Mouse (Mus musculus): ENCODE data around the gene Stam2. TPM values are rescaled to one million over a fixed set of nuclear protein-coding genes. Genes with fewer than 3 reads are reported as not detected.
A peak's percentile ranks its signal among the peaks of the same experiment; 100 is the strongest.

Gene Stam2
- polyA plus RNA-seq, 1 experiment: 16.3 TPM

DNA sequence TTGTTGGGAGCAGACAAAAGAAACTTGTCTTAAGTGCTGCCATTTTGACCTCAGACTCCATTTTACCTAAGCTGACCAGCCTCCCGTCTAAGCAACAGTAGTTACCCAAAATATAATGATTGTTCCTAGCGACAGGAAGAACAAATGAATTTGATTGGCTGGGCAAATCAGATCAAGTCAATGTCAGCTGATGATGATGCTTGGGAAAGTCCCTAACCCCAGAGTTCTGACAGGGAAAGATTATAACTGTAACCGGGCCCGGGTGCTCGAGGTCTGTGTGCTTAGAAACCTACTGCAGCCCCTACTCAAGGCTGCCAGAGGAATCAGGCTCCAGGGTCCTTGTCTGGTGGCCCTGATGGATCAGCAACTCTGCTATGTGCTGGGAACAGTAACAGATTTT lies 10.1 kb downstream of the Stam2 start:
- no peak for DNase-seq (ENCODE audit: extremely low spot score in 1 of 2, low spot score in 1 of 2)

GRCm38 (mm10) chr2:52730891-52731290 lies 11.2 kb downstream of the Stam2 start:
- DNase-seq (ENCODE audit: extremely low spot score in 1 of 2, low spot score in 1 of 2): no peak

GRCm38 (mm10) chr2:52720231-52721025 lies 21.7 kb downstream of the Stam2 start:
- DNase-seq (ENCODE audit: extremely low spot score in 1 of 2, low spot score in 1 of 2): no peak

GRCm38 (mm10) chr2:52717076-52717475 lies 25.0 kb downstream of the Stam2 start:
- DNase-seq (ENCODE audit: extremely low spot score in 1 of 2, low spot score in 1 of 2): no peak

GRCm38 (mm10) chr2:52715538-52715937 lies 26.5 kb downstream of the Stam2 start:
- no peak for DNase-seq (ENCODE audit: extremely low spot score in 1 of 2, low spot score in 1 of 2)

DNA sequence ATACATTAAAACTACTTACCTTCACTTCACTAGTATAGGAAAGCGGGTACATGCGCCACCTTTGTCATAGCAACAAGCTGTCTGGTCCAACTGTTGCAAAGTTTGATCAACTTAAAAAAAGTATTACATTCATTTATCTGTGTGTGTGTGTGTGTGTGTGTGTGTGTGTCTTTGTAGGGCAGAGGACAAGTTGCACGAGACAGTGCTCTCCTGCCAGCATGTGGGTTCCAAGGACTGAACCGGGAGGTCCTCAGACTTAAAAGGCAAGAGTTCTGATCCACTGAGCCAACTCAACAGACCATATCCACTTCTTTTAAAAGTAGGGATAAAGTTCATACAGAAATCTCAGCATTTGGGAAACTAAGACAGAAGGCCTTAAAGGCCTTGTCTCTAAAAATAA lies 28.0 kb downstream of the Stam2 start:
- no peak for DNase-seq (ENCODE audit: extremely low spot score in 1 of 2, low spot score in 1 of 2)

- no peak for DNase-seq (ENCODE audit: extremely low spot score in 1 of 2, low spot score in 1 of 2)
Measured at GRCm38 (mm10) chr2:52710804-52711203, 31.3 kb downstream of the Stam2 start.

- no peak for DNase-seq (ENCODE audit: extremely low spot score in 1 of 2, low spot score in 1 of 2)
Measured at GRCm38 (mm10) chr2:52709417-52709816, 32.7 kb downstream of the Stam2 start.

DNA sequence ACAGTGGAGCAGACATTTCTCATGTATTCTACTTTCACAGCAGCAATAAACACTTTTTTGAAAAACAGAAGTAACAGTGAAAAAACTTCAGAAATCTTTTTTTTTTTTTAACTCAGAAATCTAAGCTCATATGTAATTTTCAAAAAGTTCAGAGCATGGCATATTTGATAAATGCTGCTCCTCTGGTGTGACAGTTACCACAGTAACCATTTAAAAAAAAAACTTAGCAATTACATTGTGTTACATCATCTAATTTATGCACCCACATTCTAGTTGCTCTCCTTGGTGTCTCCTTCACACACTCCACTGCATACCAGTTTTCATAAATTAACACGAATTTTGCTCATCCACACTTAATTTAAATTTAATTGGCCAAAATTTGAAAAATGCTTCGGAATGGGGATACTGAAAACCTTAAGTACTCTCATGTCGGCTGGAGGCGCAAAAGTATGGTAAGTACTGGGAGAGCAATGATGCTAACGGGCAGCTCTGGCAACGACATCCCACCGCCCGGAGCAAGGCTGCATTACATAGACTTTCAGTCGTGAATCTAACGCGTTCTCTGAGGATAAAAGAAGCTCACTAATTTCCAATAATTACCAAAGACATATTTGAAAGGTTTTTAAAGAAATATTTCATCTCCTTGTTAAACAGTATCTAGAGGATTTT lies 40.6 kb downstream of the Stam2 start:
- DNase-seq (ENCODE audit: extremely low spot score in 1 of 2, low spot score in 1 of 2): no peak

- DNase-seq (ENCODE audit: extremely low spot score in 1 of 2, low spot score in 1 of 2): no peak
Measured at GRCm38 (mm10) chr2:52700352-52700751, 41.7 kb downstream of the Stam2 start.

DNA sequence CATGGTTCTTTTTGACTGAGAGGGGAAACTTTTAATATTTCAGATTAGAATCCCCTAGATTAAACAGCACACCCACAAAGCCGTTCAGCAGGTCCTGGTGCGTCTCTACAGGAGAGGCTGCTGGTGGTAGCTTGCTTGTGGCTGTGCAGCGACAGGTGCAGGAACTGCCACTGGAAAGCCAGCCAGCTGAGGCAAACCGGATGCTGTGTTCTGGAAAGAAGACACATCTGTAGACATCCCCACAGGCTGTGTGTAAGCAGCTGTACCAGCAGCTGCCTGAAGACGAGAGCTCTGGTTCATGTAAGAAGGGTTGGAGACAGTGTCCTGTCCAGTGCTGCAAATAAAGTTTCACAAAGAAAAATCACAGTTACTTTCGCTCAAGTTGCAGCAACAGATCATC lies 47.5 kb downstream of the Stam2 start:
- no peak for DNase-seq (ENCODE audit: extremely low spot score in 1 of 2, low spot score in 1 of 2)

GRCm38 (mm10) chr2:52691745-52692144 lies 50.3 kb downstream of the Stam2 start:
- no peak for DNase-seq (ENCODE audit: extremely low spot score in 1 of 2, low spot score in 1 of 2)

DNA sequence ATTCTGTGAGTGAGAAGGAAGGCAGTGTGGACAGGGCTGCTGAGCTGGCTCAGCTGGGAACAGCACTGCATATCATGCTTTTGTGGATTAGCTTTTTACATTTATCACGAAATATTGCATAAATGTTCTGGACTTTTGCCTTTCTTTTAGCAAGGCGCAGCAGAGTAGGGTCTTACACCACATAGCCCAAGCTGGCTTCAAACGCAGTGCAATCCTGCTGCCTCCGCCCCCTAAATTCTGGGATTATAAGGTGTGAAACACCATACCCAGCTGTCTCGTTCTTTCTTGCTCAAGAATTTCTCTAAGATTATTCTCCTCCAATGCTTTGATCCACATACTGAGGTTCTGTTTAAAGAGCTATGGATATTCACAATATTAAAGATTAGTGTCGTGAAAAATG lies 55.5 kb downstream of the Stam2 start:
- DNase-seq (ENCODE audit: extremely low spot score in 1 of 2, low spot score in 1 of 2): no peak

- DNase-seq (ENCODE audit: extremely low spot score in 1 of 2, low spot score in 1 of 2): no peak
Measured at GRCm38 (mm10) chr2:52677589-52677988, 64.5 kb downstream of the Stam2 start.

DNA sequence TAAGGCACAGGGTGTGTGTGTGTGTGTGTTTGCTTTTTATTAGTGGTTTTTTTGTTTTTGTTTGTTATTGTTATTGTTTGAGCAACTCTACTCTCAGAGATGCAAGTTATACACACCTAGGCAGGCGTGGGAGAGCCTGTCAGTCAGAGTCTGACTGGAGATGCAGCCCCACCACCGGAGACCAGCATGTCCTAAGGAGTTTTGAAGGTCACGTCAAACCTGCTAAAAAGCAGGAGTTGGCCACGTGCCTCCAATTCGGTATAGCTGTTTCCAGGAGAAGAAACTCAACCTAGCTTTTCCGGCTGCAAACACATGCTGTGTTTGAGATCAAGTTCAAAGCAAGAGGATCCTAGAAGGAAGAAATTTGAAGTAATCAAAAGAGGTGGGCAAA lies 65.2 kb downstream of the Stam2 start:
- DNase-seq (ENCODE audit: extremely low spot score in 1 of 2, low spot score in 1 of 2): no peak

DNA sequence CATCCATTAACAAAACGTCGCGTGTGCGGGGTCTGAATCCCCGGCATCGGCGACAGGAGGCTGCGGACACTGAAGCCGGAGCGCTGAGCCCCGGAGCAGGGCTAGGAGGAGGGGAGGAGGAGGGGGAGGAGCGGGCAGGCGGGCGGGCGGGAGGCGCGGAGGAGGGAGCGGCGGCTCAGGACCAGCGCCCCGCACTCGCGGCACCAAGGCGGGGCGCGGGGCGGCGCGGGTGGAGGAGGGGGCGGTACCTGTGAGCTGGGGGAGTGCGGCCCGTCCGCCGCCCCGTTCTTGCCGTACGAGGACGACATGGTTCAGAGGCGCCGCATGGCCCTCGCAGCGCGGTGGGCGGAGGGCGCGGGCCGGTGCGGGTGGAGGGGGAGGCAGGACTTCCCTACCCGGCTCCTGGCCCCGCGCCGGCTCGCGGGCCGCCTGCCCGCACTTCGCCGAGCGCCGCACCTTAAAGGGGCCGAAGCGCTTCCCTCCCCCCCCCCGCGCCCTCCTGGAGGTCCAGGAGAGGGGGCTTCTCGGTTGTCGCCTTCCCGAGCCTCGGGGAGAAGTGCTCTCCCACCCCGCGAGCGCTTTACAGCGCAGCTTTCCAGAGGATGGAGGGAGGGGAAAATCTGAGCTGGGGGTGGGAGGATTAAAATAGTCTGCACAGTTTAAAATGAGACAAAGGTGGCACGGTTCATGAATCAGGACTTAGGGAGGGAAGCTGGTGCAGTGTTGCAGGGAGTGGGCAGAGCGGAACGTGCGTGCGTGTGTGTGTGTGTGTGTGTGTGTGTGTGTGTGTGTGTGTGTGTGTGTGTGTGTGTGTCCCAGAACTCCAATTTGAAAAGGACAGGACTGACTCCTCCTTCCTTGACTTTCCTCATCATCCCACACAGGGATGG lies 65.8 kb downstream of the Stam2 start, which contains the start of gene Cacnb4:
TSS of gene Cacnb4 (minus strand) at position 809 of the 890 bp plus-strand sequence.
- peak; percentile 40 to 76 for DNase-seq (ENCODE audit: extremely low spot score in 1 of 2, low spot score in 1 of 2)

DNA sequence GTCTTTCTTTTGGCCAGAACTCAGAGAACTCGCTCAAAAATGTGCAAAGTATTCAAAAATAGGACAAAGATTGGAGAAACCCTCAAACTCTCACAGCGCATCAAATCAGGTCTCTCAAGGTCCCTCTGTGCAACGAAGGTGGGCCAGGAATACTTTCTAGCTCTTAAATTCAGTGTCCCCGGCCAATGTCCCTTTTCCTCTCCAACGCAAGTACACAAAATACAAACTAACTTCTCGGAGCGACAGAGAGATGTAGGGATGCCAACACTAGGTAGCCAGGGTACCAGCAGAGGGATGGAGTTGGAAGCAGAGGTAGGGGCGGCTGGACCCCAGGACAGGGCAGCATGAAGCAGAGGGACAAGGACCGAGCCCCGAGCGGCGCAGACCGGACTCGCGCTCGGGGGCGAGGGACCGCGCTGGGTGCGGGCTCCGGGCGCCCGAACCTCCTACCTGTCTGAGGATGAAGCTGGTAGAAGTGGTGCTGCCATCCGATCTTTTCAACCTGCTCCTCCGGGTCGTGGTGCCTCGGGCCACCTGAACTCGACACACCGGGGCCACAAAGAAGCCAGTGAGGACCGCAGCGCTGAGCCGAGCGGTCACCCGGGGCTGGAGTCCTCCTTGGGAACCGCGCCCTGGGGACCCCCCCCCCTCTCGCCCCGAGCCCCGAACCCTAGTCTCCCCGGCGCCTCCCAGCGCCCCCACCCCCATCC lies 66.6 kb downstream of the Stam2 start:
- no peak for DNase-seq (ENCODE audit: extremely low spot score in 1 of 2, low spot score in 1 of 2)

DNA sequence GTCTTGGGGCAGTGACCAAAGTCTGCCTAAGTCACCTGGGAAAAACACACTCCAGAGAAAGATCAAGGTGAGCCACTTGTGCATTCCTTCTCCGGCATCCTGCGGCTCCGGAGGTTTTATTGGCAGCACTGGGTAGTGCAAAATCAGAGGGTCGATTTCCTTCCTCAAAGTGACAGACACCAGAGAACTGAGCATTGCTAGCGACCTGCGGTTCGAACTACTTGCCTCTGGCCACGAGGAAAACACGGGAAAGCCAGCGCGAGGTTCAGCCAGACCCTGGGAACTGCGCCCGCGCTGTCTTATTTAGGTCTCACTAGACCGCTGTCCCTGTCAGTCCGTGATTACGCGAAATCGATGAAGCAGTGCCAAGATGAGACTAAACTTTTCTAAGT lies 67.2 kb downstream of the Stam2 start:
- no peak for DNase-seq (ENCODE audit: extremely low spot score in 1 of 2, low spot score in 1 of 2)

- DNase-seq (ENCODE audit: extremely low spot score in 1 of 2, low spot score in 1 of 2): no peak
Measured at GRCm38 (mm10) chr2:52673172-52673571, 68.9 kb downstream of the Stam2 start.

GRCm38 (mm10) chr2:52670733-52671132 lies 71.3 kb downstream of the Stam2 start:
- peak; percentile 73 to 74 for DNase-seq (ENCODE audit: extremely low spot score in 1 of 2, low spot score in 1 of 2)
